Mouse (Mus musculus): ENCODE data around the gene AW011738. TPM values are rescaled to one million over a fixed set of nuclear protein-coding genes. Genes with fewer than 3 reads are reported as not detected.

AW011738 gene
- polyA plus RNA-seq, 1 experiment from 2014 or later = 4.4 TPM

DNA sequence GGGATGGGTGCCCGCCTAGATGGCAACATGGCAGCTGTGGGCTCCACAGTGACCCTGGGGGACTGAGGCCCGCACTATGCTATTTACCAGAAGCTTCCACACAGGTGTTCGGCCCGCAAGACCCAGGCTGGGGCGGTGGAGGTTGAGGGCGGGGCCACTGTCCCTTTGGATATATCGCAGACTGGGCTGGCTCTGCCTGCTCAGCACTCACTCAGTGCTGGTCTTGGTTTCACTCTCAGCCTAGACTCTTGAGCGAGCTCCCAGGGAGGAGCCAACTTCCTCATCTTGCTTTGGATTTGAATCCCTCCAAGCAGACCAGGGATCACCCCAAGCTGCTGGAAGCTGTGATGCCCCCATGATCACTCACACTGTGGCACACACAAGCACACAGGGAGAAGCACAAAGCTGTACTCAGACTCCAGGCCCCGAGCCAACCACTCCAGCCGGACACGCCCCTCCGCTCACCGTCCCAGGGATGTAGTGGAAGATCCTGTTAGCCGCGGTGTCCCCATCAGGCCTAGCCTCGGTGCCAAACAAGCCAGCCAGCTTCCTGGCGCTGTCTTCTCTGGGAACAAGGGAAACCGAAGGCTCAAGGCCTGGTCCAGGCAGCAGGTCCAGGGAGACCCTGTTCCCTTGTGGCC lies 24.8 kb downstream of the AW011738 start:
- Histone ChIP-seq H3K27me3 (no peaks in the 10 kb centered on the region), H3K4me3 (peak overlapping the region; percentile 29), H3K4me1 (peaks cover 12% of the 10 kb centered on the region), H3K4me2 (peak overlapping the region; percentile 32), H3K36me3 (peaks cover 40% of the 10 kb centered on the region), H3K9me3 (no peaks in the 10 kb centered on the region), H3K27ac (peak overlapping the region; percentile 77), H3K9ac (no peak overlapping the region)
- ATAC-seq (ENCODE audit: insufficient number of reproducible peaks, low FRiP score, low TSS enrichment, low read depth) = 0 out of 2 replicates have a peak, but pooled peaks have one; percentile 1
- WGBS = 25% methylated on average over 18 of the region's 18 CpGs

- Histone ChIP-seq H3K36me3 (peaks cover 44% of the 10 kb centered on the region), H3K27ac (peak overlapping the region; percentile 77), H3K4me3 (peak overlapping the region; percentile 29), H3K27me3 (no peaks in the 10 kb centered on the region), H3K9ac (0 out of 2 replicates have a peak overlapping the region, but pooled peaks have one; percentile 11), H3K4me2 (peak overlapping the region; percentile 32), H3K4me1 (peaks cover 18% of the 10 kb centered on the region), H3K9me3 (no peaks in the 10 kb centered on the region)
- WGBS = 23% methylated on average over 12 of the region's 12 CpGs
- ATAC-seq (ENCODE audit: insufficient number of reproducible peaks, low FRiP score, low TSS enrichment, low read depth) = peak; percentile 4; the same call in 1 of the 2 replicates
Measured at GRCm38 (mm10) chr4:156228393-156229024, 25.4 kb downstream of the AW011738 start.

GRCm38 (mm10) chr4:156234021-156234501 lies 31.0 kb downstream of the AW011738 start:
- peaks cover 56% of the 10 kb centered on the region for H3K36me3 ChIP-seq
- peak overlapping the region; percentile 61; the same call in 1 of the 2 replicates for H3K27ac ChIP-seq
- no peak for ATAC-seq (ENCODE audit: insufficient number of reproducible peaks, low FRiP score, low TSS enrichment, low read depth)
- peak overlapping the region; percentile 92 for H3K4me2 ChIP-seq
- H3K4me3 ChIP-seq = peak overlapping the region; percentile 48
- no peaks in the 10 kb centered on the region for H3K9me3 ChIP-seq
- peak overlapping the region; percentile 74 for H3K9ac ChIP-seq
- H3K27me3 ChIP-seq = no peaks in the 10 kb centered on the region
- peaks cover 25% of the 10 kb centered on the region for H3K4me1 ChIP-seq
- WGBS = 4% methylated on average over 17 of the region's 17 CpGs

DNA sequence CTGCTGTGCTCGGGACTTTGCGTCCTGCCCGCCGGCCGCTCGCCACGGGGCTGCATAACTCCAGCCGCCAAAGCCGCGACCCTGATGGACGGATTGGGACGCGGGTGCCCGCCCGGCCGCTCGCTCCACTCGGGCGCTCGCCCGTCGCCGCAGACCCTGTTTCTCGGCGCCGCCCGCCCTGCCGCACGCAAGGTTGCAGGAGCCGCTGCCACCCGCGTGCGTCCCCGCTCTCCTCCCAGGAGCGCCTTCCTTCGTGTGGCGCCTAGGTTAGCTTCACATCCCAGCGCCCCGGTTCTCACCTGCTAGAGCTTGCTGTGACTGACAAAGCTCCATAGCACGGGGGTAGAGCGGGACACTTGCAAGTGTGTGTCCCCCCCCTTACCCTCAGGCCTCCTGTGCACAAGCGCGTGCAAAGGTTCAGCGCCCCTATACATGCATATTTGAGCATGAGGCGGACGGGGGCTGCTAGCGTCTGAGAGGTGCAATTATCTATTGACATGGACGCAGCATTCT lies 31.7 kb downstream of the AW011738 start, which contains the start of gene Plekhn1:
TSS of gene Plekhn1 (minus strand) at position 157 of the 513 bp plus-strand sequence.
- peak within 1 kb of the TSS; percentile 95 for H3K27ac ChIP-seq
- peak; percentile 25; the same call in 1 of the 2 replicates for ATAC-seq (ENCODE audit: insufficient number of reproducible peaks, low FRiP score, low TSS enrichment, low read depth)
- peaks cover 56% of the 10 kb centered on the region for H3K36me3 ChIP-seq
- peak within 1 kb of the TSS; percentile 97 for H3K4me3 ChIP-seq
- no peaks in the 10 kb centered on the region for H3K9me3 ChIP-seq
- WGBS = 0% methylated on average over 40 of the region's 48 CpGs
- no peaks in the 10 kb centered on the region for H3K27me3 ChIP-seq
- peak within 1 kb of the TSS; percentile 74 for H3K9ac ChIP-seq
- H3K4me2 ChIP-seq = peak within 1 kb of the TSS; percentile 92
- peaks cover 25% of the 10 kb centered on the region for H3K4me1 ChIP-seq

DNA sequence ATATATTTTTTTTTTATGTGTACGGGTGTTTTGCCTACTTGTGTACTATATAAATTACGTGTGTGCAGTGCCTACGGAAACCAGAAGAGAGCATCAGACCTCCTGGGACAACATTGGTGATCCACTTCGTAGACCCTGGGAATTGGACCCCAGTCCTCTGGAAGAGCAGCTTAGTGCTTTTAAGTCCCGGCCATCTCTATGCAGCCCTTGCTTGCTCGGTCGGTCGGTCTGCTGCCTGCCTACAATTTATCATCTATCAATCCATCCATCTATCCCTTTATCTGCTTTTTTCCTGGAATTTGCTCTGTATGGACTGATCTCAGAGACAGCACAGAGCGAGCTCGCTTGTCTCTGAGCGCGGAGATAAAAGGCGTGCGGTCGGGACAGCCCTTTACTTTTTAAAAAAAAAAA lies 32.3 kb downstream of the AW011738 start:
- Histone ChIP-seq H3K9me3 (no peaks in the 10 kb centered on the region), H3K27me3 (no peaks in the 10 kb centered on the region), H3K4me1 (peaks cover 25% of the 10 kb centered on the region), H3K36me3 (peaks cover 56% of the 10 kb centered on the region), H3K9ac (peak overlapping the region; percentile 33; the same call in 1 of the 2 replicates), H3K4me2 (peak overlapping the region; percentile 92), H3K27ac (peak overlapping the region; percentile 95), H3K4me3 (peak overlapping the region; percentile 97)
- no peak for ATAC-seq (ENCODE audit: insufficient number of reproducible peaks, low FRiP score, low TSS enrichment, low read depth)
- under 1% methylated on average over 15 of the region's 15 CpGs for WGBS

DNA sequence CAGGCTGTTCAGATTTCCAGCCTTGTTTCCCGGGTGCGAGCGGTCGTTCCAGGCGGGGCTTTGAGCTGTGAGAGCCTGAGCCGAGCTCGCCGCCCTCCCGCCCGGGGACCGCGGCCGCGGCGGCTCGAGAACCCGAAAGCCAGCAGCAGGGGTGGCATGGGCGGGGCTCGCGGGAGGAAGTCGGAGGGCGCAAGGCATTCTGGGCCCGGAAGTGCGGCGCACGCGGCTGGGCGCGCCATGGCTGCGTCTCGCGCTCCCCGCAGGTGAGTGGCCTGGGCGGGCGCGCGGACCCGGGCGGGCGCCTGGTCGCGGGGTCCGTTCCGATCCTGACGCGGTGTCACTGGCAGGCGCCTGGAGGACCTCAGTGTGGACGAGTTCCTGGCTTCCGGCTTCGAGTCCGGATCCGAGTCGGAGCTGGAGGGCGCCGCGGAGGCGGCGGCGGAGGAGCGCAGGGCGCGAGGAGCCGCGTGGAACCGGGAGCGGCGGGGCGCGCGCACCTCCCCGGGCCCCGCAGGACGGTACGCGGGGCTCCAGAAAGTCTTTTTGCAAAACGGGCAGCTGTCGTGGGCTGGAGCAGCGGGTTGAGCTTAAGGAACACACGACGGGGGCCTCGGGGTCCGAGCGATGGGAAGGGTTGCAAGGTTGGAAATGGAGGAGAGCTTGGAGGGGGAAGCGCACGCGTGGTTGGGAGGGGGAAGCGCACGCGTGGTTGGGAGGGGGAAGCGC lies 32.9 kb downstream of the AW011738 start, which contains the start of gene Noc2l:
TSS of gene Noc2l (plus strand) at position 203 of the 726 bp plus-strand sequence.
- peaks cover 56% of the 10 kb centered on the region for H3K36me3 ChIP-seq
- WGBS = under 1% methylated on average over 89 of the region's 90 CpGs
- ATAC-seq (ENCODE audit: insufficient number of reproducible peaks, low FRiP score, low TSS enrichment, low read depth) = peak; percentile 82

GRCm38 (mm10) chr4:156236651-156237447 lies 33.7 kb downstream of the AW011738 start:
- H3K27me3 ChIP-seq = no peaks in the 10 kb centered on the region
- 28% methylated on average over 58 of the region's 60 CpGs for WGBS
- peaks cover 56% of the 10 kb centered on the region for H3K36me3 ChIP-seq
- peak overlapping the region; percentile 97 for H3K4me3 ChIP-seq
- 0 out of 2 replicates have a peak overlapping the region, but pooled peaks have one; percentile 28 for H3K9ac ChIP-seq
- no peak overlapping the region for H3K27ac ChIP-seq
- H3K4me1 ChIP-seq = peaks cover 25% of the 10 kb centered on the region
- peak overlapping the region; percentile 92 for H3K4me2 ChIP-seq
- no peaks in the 10 kb centered on the region for H3K9me3 ChIP-seq
- ATAC-seq (ENCODE audit: insufficient number of reproducible peaks, low FRiP score, low TSS enrichment, low read depth) = no peak

More for the DNA sequence above, 32.9 kb downstream of the AW011738 start, which contains the start of gene Noc2l:
- Histone ChIP-seq H3K4me1 (peaks cover 25% of the 10 kb centered on the region), H3K27me3 (no peaks in the 10 kb centered on the region), H3K4me2 (peak within 1 kb of the TSS; percentile 92), H3K9ac (peak within 1 kb of the TSS; percentile 76), H3K27ac (peak within 1 kb of the TSS; percentile 95), H3K9me3 (no peaks in the 10 kb centered on the region), H3K4me3 (peak within 1 kb of the TSS; percentile 97)

GRCm38 (mm10) chr4:156249567-156249966 lies 46.5 kb downstream of the AW011738 start:
- 58% methylated on average over 11 of the region's 11 CpGs for WGBS
- no peaks in the 10 kb centered on the region for H3K9me3 ChIP-seq
- peaks cover 48% of the 10 kb centered on the region for H3K36me3 ChIP-seq
- ATAC-seq (ENCODE audit: insufficient number of reproducible peaks, low FRiP score, low TSS enrichment, low read depth) = no peak
- no peak overlapping the region for H3K27ac ChIP-seq
- no peak overlapping the region for H3K4me3 ChIP-seq
- no peak overlapping the region for H3K4me2 ChIP-seq
- peaks cover 4% of the 10 kb centered on the region for H3K4me1 ChIP-seq
- H3K27me3 ChIP-seq = peaks cover 27% of the 10 kb centered on the region
- H3K9ac ChIP-seq = no peak overlapping the region

GRCm38 (mm10) chr4:156251081-156251480 lies 48.0 kb downstream of the AW011738 start:
- H3K9me3 ChIP-seq = no peaks in the 10 kb centered on the region
- H3K4me1 ChIP-seq = peaks cover 13% of the 10 kb centered on the region
- peaks cover 39% of the 10 kb centered on the region for H3K27me3 ChIP-seq
- 64% methylated on average over 8 of the region's 8 CpGs for WGBS
- no peak overlapping the region for H3K9ac ChIP-seq
- H3K4me2 ChIP-seq = no peak overlapping the region
- no peak for ATAC-seq (ENCODE audit: insufficient number of reproducible peaks, low FRiP score, low TSS enrichment, low read depth)
- H3K4me3 ChIP-seq = no peak overlapping the region
- peaks cover 34% of the 10 kb centered on the region for H3K36me3 ChIP-seq
- H3K27ac ChIP-seq = no peak overlapping the region

- Histone ChIP-seq H3K4me2 (no peak overlapping the region), H3K4me1 (peaks cover 13% of the 10 kb centered on the region), H3K27me3 (peaks cover 39% of the 10 kb centered on the region), H3K9ac (no peak overlapping the region), H3K4me3 (no peak overlapping the region), H3K27ac (no peak overlapping the region), H3K36me3 (peaks cover 24% of the 10 kb centered on the region), H3K9me3 (no peaks in the 10 kb centered on the region)
- no peak for ATAC-seq (ENCODE audit: insufficient number of reproducible peaks, low FRiP score, low TSS enrichment, low read depth)
- WGBS = 33% methylated on average over 7 of the region's 7 CpGs
Measured at GRCm38 (mm10) chr4:156252140-156252539, 49.0 kb downstream of the AW011738 start.

DNA sequence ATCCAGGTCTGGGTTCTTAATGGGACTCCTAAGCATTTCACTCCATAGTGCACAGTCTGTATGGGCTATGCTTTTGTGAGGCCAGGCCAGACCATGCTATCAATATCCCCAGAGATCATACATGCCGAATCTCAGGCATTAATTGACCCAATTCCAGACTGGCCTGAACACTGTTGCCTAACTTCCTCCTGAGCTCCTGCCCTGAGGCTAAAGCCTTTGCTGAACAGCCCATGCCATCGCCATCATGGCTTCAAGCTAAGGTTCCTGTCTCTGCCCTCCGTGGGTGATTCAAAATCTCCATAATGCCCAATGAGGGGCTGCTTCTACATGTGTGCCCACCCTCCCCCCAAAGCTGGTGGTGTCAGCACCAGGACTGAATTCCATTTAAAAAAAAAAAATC lies 49.5 kb downstream of the AW011738 start:
- Histone ChIP-seq H3K9ac (no peak overlapping the region), H3K36me3 (peaks cover 20% of the 10 kb centered on the region), H3K4me3 (no peak overlapping the region), H3K9me3 (no peaks in the 10 kb centered on the region), H3K4me1 (peaks cover 13% of the 10 kb centered on the region), H3K27ac (no peak overlapping the region), H3K27me3 (peaks cover 39% of the 10 kb centered on the region), H3K4me2 (no peak overlapping the region)
- ATAC-seq (ENCODE audit: insufficient number of reproducible peaks, low FRiP score, low TSS enrichment, low read depth) = no peak
- 38% methylated on average over 3 of the region's 3 CpGs for WGBS
